Mouse (Mus musculus) spleen, adult 2 months (tissue): ENCODE results near the gene Nos1.

ENCODE experiments used
- CTCF ChIP-seq: fragments of 200-500 bp; IDR thresholded peaks from 2 replicates; pipeline ENCODE4 v1.5.1; 2011; ENCODE audit warnings: mild to moderate bottlenecking, inconsistent platforms; ENCODE audit not compliant: insufficient read depth, insufficient read length, insufficient replicate concordance; ENCODE audit errors: extremely low read depth
- POLR2A ChIP-seq: fragments of 200-500 bp; IDR thresholded peaks from 2 replicates; pipeline ENCODE4 v1.6.1; 2011; ENCODE audit warnings: low read depth, low read length, inconsistent platforms

GRCm38 (mm10) chr5:117987891-117988290, 207.1 kb downstream of the Nos1 start:
- TF ChIP-seq CTCF (no peak), POLR2A (no peak)
